Mouse (Mus musculus) MEL (cell line): Measurements from ENCODE around the gene Styk1. TPM values are rescaled to one million over a fixed set of nuclear protein-coding genes. Genes with fewer than 3 reads are reported as not detected.

Experiments used
- DNase-seq: peaks from one replicate; pipeline ENCODE4 v3.0.0; 2011; ENCODE audit warnings: low read depth, low spot score
- H3K27ac ChIP-seq: 2 replicates; pipeline ENCODE4 v1.5.1; 2012; ENCODE audit warnings: low read depth, mild to moderate bottlenecking, control low read depth, low read length, moderate library complexity; ENCODE audit not compliant: control insufficient read depth
- H3K27me3 ChIP-seq, 2 experiments: fragments of 150-350 bp in 1 of 2; sonication (generic) in 1 of 2; 2 replicates each; pipeline ENCODE4 v1.6.1; 2012; ENCODE audit warnings: low read length in 2 of 2, mild to moderate bottlenecking in 2 of 2, improper control_type of control experiment in 1 of 2, moderate library complexity in 1 of 2; ENCODE audit not compliant: insufficient read depth in 2 of 2, control insufficient read depth in 1 of 2
- H3K36me3 ChIP-seq, 2 experiments: 2 replicates each; pipeline ENCODE4 v1.6.1; 2012 to 2014; ENCODE audit warnings: low read length in 2 of 2, improper control_type of control experiment in 1 of 2, inconsistent platforms in 1 of 2, mild to moderate bottlenecking in 1 of 2; ENCODE audit not compliant: insufficient read depth in 2 of 2, control insufficient read depth in 1 of 2
- H3K4me1 ChIP-seq, 2 experiments: fragments of 150-350 bp in 1 of 2; sonication (generic) in 1 of 2; 2 replicates each; pipeline ENCODE4 v1.6.1; 2012; ENCODE audit warnings: low read length in 2 of 2, improper control_type of control experiment in 1 of 2, mild to moderate bottlenecking in 1 of 2; ENCODE audit not compliant: insufficient read depth in 2 of 2, control insufficient read depth in 1 of 2
- H3K4me3 ChIP-seq, 2 experiments: fragments of 150-350 bp in 1 of 2; sonication (generic) in 1 of 2; 2 replicates each; pipeline ENCODE4 v1.5.1; 2012; ENCODE audit warnings: low read depth in 2 of 2, low read length in 2 of 2, mild to moderate bottlenecking in 2 of 2, moderate library complexity in 2 of 2, control low read depth in 1 of 2, improper control_type of control experiment in 1 of 2; ENCODE audit not compliant: control insufficient read depth in 1 of 2, insufficient read depth in 1 of 2
- H3K79me2 ChIP-seq: 2 replicates; pipeline ENCODE4 v1.6.1; 2012; ENCODE audit warnings: mild to moderate bottlenecking, low read length, moderate library complexity; ENCODE audit not compliant: control insufficient read depth, poor library complexity, insufficient read depth
- H3K9ac ChIP-seq: 2 replicates; pipeline ENCODE4 v1.6.1; 2012; ENCODE audit warnings: low read depth, mild to moderate bottlenecking, control low read depth, low read length, moderate library complexity; ENCODE audit not compliant: control insufficient read depth, poor library complexity, severe bottlenecking
- H3K9me3 ChIP-seq: fragments of 150-350 bp; sonication (generic); replicated peaks from 2 replicates; pipeline ENCODE4 v1.6.1; 2012; ENCODE audit warnings: mild to moderate bottlenecking, low read length, improper control_type of control experiment, moderate library complexity; ENCODE audit not compliant: insufficient read depth
- CHD1 ChIP-seq: IDR thresholded peaks from 2 replicates; pipeline ENCODE4 v1.6.1; 2012; ENCODE audit warnings: low read depth, mild to moderate bottlenecking, inconsistent platforms, low read length, improper control_type of control experiment
- CHD2 ChIP-seq: IDR thresholded peaks from 2 replicates; pipeline ENCODE4 v1.6.1; 2011; ENCODE audit warnings: low read length, improper control_type of control experiment
- E2F4 ChIP-seq: IDR thresholded peaks from 2 replicates; pipeline ENCODE4 v1.6.1; 2011; ENCODE audit warnings: low read depth, low read length, improper control_type of control experiment, borderline replicate concordance
- ELF1 ChIP-seq: IDR thresholded peaks from 2 replicates; pipeline ENCODE4 v1.6.1; 2014; ENCODE audit warnings: low read depth, mild to moderate bottlenecking, inconsistent platforms, low read length, improper control_type of control experiment, moderate library complexity
- ETS1 ChIP-seq: IDR thresholded peaks from 2 replicates; pipeline ENCODE4 v1.6.1; 2012; ENCODE audit warnings: low read depth, mild to moderate bottlenecking, inconsistent platforms, low read length, improper control_type of control experiment, moderate library complexity
- GABPA ChIP-seq: IDR thresholded peaks from 2 replicates; pipeline ENCODE4 v1.6.1; 2012; ENCODE audit warnings: low read depth, mild to moderate bottlenecking, inconsistent platforms, low read length, improper control_type of control experiment, moderate library complexity
- JUND ChIP-seq: IDR thresholded peaks from 2 replicates; pipeline ENCODE4 v1.6.1; 2011; ENCODE audit warnings: low read depth, mild to moderate bottlenecking, improper control_type of control experiment, low read length
- KAT2A ChIP-seq: conservative IDR thresholded peaks from 2 replicates; pipeline ENCODE4 v1.6.1; 2012; ENCODE audit warnings: low read depth, low read length, improper control_type of control experiment, inconsistent platforms
- MAX ChIP-seq: IDR thresholded peaks from 2 replicates; pipeline ENCODE4 v1.6.1; 2011; ENCODE audit warnings: low read length, improper control_type of control experiment
- MYC ChIP-seq: IDR thresholded peaks from 2 replicates; pipeline ENCODE4 v1.6.1; 2011; ENCODE audit warnings: low read depth, mild to moderate bottlenecking, low read length, improper control_type of control experiment, moderate library complexity
- NELFE ChIP-seq: IDR thresholded peaks from 2 replicates; pipeline ENCODE4 v1.6.1; 2011; ENCODE audit warnings: low read depth, low read length, improper control_type of control experiment
- NRF1 ChIP-seq: IDR thresholded peaks from 2 replicates; pipeline ENCODE4 v1.6.1; 2014; ENCODE audit warnings: low read depth, mild to moderate bottlenecking, inconsistent platforms, low read length, improper control_type of control experiment, moderate library complexity; ENCODE audit not compliant: poor library complexity, insufficient read depth, severe bottlenecking
- POLR2A ChIP-seq, 2 experiments: IDR thresholded peaks; 2 replicates each; pipeline ENCODE4 v1.6.1; 2011 to 2012; ENCODE audit warnings: low read length in 2 of 2, mild to moderate bottlenecking in 2 of 2, control low read depth in 1 of 2, improper control_type of control experiment in 1 of 2, low read depth in 1 of 2, moderate library complexity in 1 of 2; ENCODE audit not compliant: control insufficient read depth in 1 of 2, insufficient read depth in 1 of 2, poor library complexity in 1 of 2
- RAD21 ChIP-seq: IDR thresholded peaks from 2 replicates; pipeline ENCODE4 v1.6.1; 2011; ENCODE audit warnings: mild to moderate bottlenecking, low read depth, low read length, improper control_type of control experiment
- RCOR1 ChIP-seq: IDR thresholded peaks from 2 replicates; pipeline ENCODE4 v1.6.1; 2012; ENCODE audit warnings: low read depth, mild to moderate bottlenecking, inconsistent platforms, low read length, improper control_type of control experiment
- TAL1 ChIP-seq: IDR thresholded peaks from 2 replicates; pipeline ENCODE4 v1.6.1; 2012; ENCODE audit warnings: mild to moderate bottlenecking, inconsistent platforms, low read length, moderate library complexity, mixed read lengths
- TBP ChIP-seq: IDR thresholded peaks from 2 replicates; pipeline ENCODE4 v1.8.0; 2011; ENCODE audit warnings: low read depth, low read length, improper control_type of control experiment
- TCF12 ChIP-seq: IDR thresholded peaks from 2 replicates; pipeline ENCODE4 v1.6.1; 2014; ENCODE audit warnings: low read depth, mild to moderate bottlenecking, inconsistent platforms, low read length, improper control_type of control experiment, moderate library complexity
- UBTF ChIP-seq: IDR thresholded peaks from 2 replicates; pipeline ENCODE4 v1.6.1; 2012; ENCODE audit warnings: low read depth, mild to moderate bottlenecking, inconsistent platforms, low read length, improper control_type of control experiment, moderate library complexity, borderline replicate concordance; ENCODE audit not compliant: insufficient read depth
- USF1 ChIP-seq: IDR thresholded peaks from 2 replicates; pipeline ENCODE4 v1.6.1; 2014; ENCODE audit warnings: low read depth, mild to moderate bottlenecking, inconsistent platforms, low read length, improper control_type of control experiment, moderate library complexity
- ZKSCAN1 ChIP-seq: IDR thresholded peaks from 2 replicates; pipeline ENCODE4 v1.6.1; 2012; ENCODE audit warnings: low read depth, mild to moderate bottlenecking, inconsistent platforms, low read length, improper control_type of control experiment, moderate library complexity
- ZNF384 ChIP-seq: IDR thresholded peaks from 2 replicates; pipeline ENCODE4 v1.6.1; 2012; ENCODE audit warnings: low read depth, mild to moderate bottlenecking, inconsistent platforms, low read length, improper control_type of control experiment
- polyA plus RNA-seq, 2 experiments: library from polyadenylated mRNA; stranded (reverse) in 1 of 2; unstranded in 1 of 2; fragments of >175 nt in 1 of 2; fragments of >200 nt in 1 of 2; gene quantifications; 2 replicates each; pipeline versions ENCODE4 v1.2.1 to v1.2.4; 2012; ENCODE audit warnings: low replicate concordance in 2 of 2, low read depth in 1 of 2; ENCODE audit not compliant: insufficient read length in 2 of 2, insufficient read depth in 1 of 2, missing spikeins in 1 of 2
- total RNA-seq: library from RNA; depleted of rRNA; stranded (reverse); fragments of 300-350 nt; gene quantifications from 2 replicates; pipeline ENCODE4 v1.2.3, GENCODE M21; 2012

Gene Styk1
- total and polyA plus RNA-seq, 3 experiments: 0.11 to 0.12 TPM; not detected in 1

DNA sequence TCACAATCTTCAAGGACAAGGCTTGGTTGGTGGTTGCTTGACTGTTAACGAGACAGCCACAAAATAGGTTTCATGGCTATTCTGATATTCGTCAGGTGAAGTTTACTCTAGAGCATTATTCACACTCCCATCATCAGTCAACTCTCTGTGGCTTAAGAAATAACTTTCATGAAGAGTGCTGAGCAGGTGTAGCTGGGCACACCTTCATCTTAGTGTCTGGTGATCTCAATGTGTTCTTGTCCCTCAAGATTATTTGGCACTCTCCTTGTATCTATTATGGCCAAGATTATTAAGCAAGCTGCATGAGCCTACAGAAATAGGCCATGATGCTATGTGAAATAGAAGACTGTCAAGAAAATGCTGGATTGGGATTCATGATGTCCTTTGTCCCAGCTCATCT, 47.9 kb upstream of the Styk1 start:
- DNase-seq: no peak
- peaks cover 3 to 7% of the 10 kb centered on the region in 2 experiments; a peak in 3 of 4 replicates for H3K4me1 ChIP-seq
- H3K9ac ChIP-seq: no peak overlapping the region
- TF ChIP-seq TBP (no peak), ELF1 (no peak), KAT2A (no peak), ZNF384 (no peak), TAL1 (no peak), TCF12 (no peak), RCOR1 (no peak), POLR2A (IDR thresholded peaks at IDR 0.05; ENCODE audit: control insufficient read depth in 1 of 2, insufficient read depth in 1 of 2, low read depth in 1 of 2, low read length in 2 of 2, poor library complexity in 1 of 2) (no peak), NRF1 (no peak), UBTF (no peak), E2F4 (no peak), ETS1 (no peak), MAX (no peak), JUND (no peak), MYC (no peak), CHD1 (no peak), GABPA (no peak)
- no peaks in the 10 kb centered on the region for H3K79me2 ChIP-seq
- H3K4me3 ChIP-seq: no peak overlapping the region
- no peaks in the 10 kb centered on the region; a peak in 1 of 4 replicates for H3K27me3 ChIP-seq
- no peaks in the 10 kb centered on the region for H3K9me3 ChIP-seq
- no peak overlapping the region for H3K27ac ChIP-seq
- peaks cover 0 to 2% of the 10 kb centered on the region in 2 experiments; a peak in 2 of 4 replicates for H3K36me3 ChIP-seq

- no peak overlapping the region for H3K4me3 ChIP-seq
- H3K9ac ChIP-seq: no peak overlapping the region
- H3K36me3 ChIP-seq: peaks cover 0 to 9% of the 10 kb centered on the region in 2 experiments; a peak in 2 of 4 replicates
- H3K27ac ChIP-seq: no peak overlapping the region
- DNase-seq: no peak
- H3K79me2 ChIP-seq: no peaks in the 10 kb centered on the region
- H3K9me3 ChIP-seq: no peaks in the 10 kb centered on the region
- no peaks in the 10 kb centered on the region for H3K27me3 ChIP-seq
- no peak for TF ChIP-seq CHD2
- TF ChIP-seq TBP: no peak
- no peak for TF ChIP-seq NELFE
- no peak for TF ChIP-seq RAD21
- no peak for TF ChIP-seq ZNF384
- TF ChIP-seq ZKSCAN1: no peak
- TF ChIP-seq ETS1: no peak
- TF ChIP-seq USF1: no peak
- no peak for TF ChIP-seq ELF1
- no peak for TF ChIP-seq RCOR1
- no peak for TF ChIP-seq UBTF
- peaks cover 3 to 8% of the 10 kb centered on the region in 2 experiments for H3K4me1 ChIP-seq
Observed at GRCm38 (mm10) chr6:131396650-131397049, 43.3 kb upstream of the Styk1 start.
